Mouse (Mus musculus): ENCODE measurements around the gene Gm11042.

DNA sequence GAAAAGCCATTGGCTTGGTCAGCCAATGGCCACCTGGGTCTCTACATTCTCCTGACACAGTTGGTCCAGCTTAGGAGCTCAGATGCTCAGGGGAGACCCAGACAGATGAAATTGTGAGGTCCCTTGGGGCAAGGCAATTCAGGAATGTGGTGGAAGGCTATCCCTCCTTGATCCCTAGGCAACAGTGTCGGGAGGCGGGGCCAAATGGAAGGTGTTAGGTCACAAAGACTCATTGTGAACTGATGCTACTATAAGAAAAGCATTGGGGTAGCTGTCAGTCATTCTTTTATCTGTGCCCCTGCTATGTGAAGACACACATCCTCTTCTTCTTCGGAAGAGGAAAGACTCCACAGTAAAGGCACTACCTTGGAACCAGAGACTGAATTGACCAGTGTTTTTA lies 3.6 kb downstream of the Gm11042 start:
- no peak for TF ChIP-seq EP300 (IDR thresholded peaks at IDR 0.05; ENCODE audit: low read depth)
- no peak for TF ChIP-seq CTCF (IDR thresholded peaks at IDR 0.05; ENCODE audit: low read depth)
